Mouse (Mus musculus): ENCODE measurements around the gene Drd2. TPM values are rescaled to one million over a fixed set of nuclear protein-coding genes. Genes with fewer than 3 reads are reported as not detected.

The Drd2 gene
- 1.3 and 1.4 TPM in 2 replicates for polyA plus RNA-seq (2016; fragmentation: Nextera tagmentation; extraction: Ambion mirVana)

- H3K27ac ChIP-seq, result no peak within 1 kb of the TSS
- under 1% methylated on average over 77 of the region's 84 CpGs for WGBS
Observed at GRCm38 (mm10) chr9:49340136-49341043, at the start of gene Drd2. TSS of gene Drd2 (plus strand) at chr9:49340627.

GRCm38 (mm10) chr9:49295101-49295500, 45.3 kb upstream of the Drd2 start:
- Histone ChIP-seq H3K4me2 (replicated peaks) (no peak overlapping the region), H3K27ac (no peak overlapping the region), H3K4me1 (no peaks in the 10 kb centered on the region), H3K4me3 (no peak overlapping the region), H3K9me3 (replicated peaks) (no peaks in the 10 kb centered on the region), H3K9ac (no peak overlapping the region), H3K36me3 (no peaks in the 10 kb centered on the region), H3K27me3 (no peaks in the 10 kb centered on the region)
- 59% methylated on average over 1 of the region's 1 CpGs for WGBS
- ATAC-seq (ENCODE audit: low FRiP score), result no peak

More at GRCm38 (mm10) chr9:49340136-49341043, at the start of gene Drd2:
- Histone ChIP-seq H3K27me3 (peaks cover 46% of the 10 kb centered on the region), H3K4me1 (peaks cover 16% of the 10 kb centered on the region), H3K4me2 (replicated peaks) (peak within 1 kb of the TSS; percentile 96), H3K36me3 (no peaks in the 10 kb centered on the region), H3K9me3 (replicated peaks) (no peaks in the 10 kb centered on the region), H3K4me3 (peak within 1 kb of the TSS; percentile 59), H3K9ac (peak within 1 kb of the TSS; percentile 69)
- peak; percentile 88 for ATAC-seq (ENCODE audit: low FRiP score)

GRCm38 (mm10) chr9:49307576-49307975, 32.9 kb upstream of the Drd2 start:
- Histone ChIP-seq H3K9me3 (replicated peaks) (no peaks in the 10 kb centered on the region), H3K9ac (no peak overlapping the region), H3K36me3 (no peaks in the 10 kb centered on the region), H3K27me3 (no peaks in the 10 kb centered on the region), H3K4me1 (no peaks in the 10 kb centered on the region), H3K27ac (no peak overlapping the region), H3K4me2 (replicated peaks) (no peak overlapping the region), H3K4me3 (no peak overlapping the region)
- 80% methylated on average over 3 of the region's 3 CpGs for WGBS
- ATAC-seq (ENCODE audit: low FRiP score), result no peak

GRCm38 (mm10) chr9:49310821-49311220, 29.6 kb upstream of the Drd2 start:
- 80% methylated on average over 4 of the region's 4 CpGs for WGBS
- no peaks in the 10 kb centered on the region for H3K9me3 ChIP-seq (replicated peaks)
- no peak overlapping the region for H3K27ac ChIP-seq
- H3K27me3 ChIP-seq, result no peaks in the 10 kb centered on the region
- H3K4me3 ChIP-seq, result no peak overlapping the region
- no peak for ATAC-seq (ENCODE audit: low FRiP score)
- H3K9ac ChIP-seq, result no peak overlapping the region
- H3K4me1 ChIP-seq, result no peaks in the 10 kb centered on the region
- H3K4me2 ChIP-seq (replicated peaks), result no peak overlapping the region
- H3K36me3 ChIP-seq, result no peaks in the 10 kb centered on the region

- H3K27me3 ChIP-seq, result no peaks in the 10 kb centered on the region
- ATAC-seq (ENCODE audit: low FRiP score), result no peak
- H3K9ac ChIP-seq, result no peak overlapping the region
- H3K4me1 ChIP-seq, result no peaks in the 10 kb centered on the region
- no peak overlapping the region for H3K4me2 ChIP-seq (replicated peaks)
- no peak overlapping the region for H3K4me3 ChIP-seq
- no peaks in the 10 kb centered on the region for H3K9me3 ChIP-seq (replicated peaks)
- H3K36me3 ChIP-seq, result no peaks in the 10 kb centered on the region
- no peak overlapping the region for H3K27ac ChIP-seq
Observed at GRCm38 (mm10) chr9:49318638-49319037, 21.8 kb upstream of the Drd2 start.

GRCm38 (mm10) chr9:49341044-49341365, 578 bp downstream of the Drd2 start:
- Histone ChIP-seq H3K36me3 (no peaks in the 10 kb centered on the region), H3K4me2 (replicated peaks) (peak overlapping the region; percentile 96), H3K4me1 (peaks cover 16% of the 10 kb centered on the region), H3K9ac (no peak overlapping the region), H3K9me3 (replicated peaks) (no peaks in the 10 kb centered on the region), H3K27ac (no peak overlapping the region), H3K4me3 (peak overlapping the region; percentile 59), H3K27me3 (peaks cover 46% of the 10 kb centered on the region)
- ATAC-seq (ENCODE audit: low FRiP score), result no peak
- 2% methylated on average over 10 of the region's 10 CpGs for WGBS

- no peak overlapping the region for H3K4me3 ChIP-seq
- H3K4me2 ChIP-seq (replicated peaks), result no peak overlapping the region
- H3K36me3 ChIP-seq, result no peaks in the 10 kb centered on the region
- no peak for ATAC-seq (ENCODE audit: low FRiP score)
- WGBS, result 15% methylated on average over 5 of the region's 5 CpGs
- H3K9me3 ChIP-seq (replicated peaks), result no peaks in the 10 kb centered on the region
- H3K27me3 ChIP-seq, result no peaks in the 10 kb centered on the region
- no peak overlapping the region for H3K9ac ChIP-seq
- no peak overlapping the region for H3K27ac ChIP-seq
- peaks cover 3% of the 10 kb centered on the region for H3K4me1 ChIP-seq
Observed at GRCm38 (mm10) chr9:49365763-49366162, 25.3 kb downstream of the Drd2 start.

GRCm38 (mm10) chr9:49373946-49374345, 33.5 kb downstream of the Drd2 start:
- Histone ChIP-seq H3K9ac (no peak overlapping the region), H3K4me3 (no peak overlapping the region), H3K27ac (no peak overlapping the region), H3K4me2 (replicated peaks) (no peak overlapping the region), H3K4me1 (no peaks in the 10 kb centered on the region), H3K27me3 (no peaks in the 10 kb centered on the region), H3K36me3 (no peaks in the 10 kb centered on the region), H3K9me3 (replicated peaks) (no peaks in the 10 kb centered on the region)
- ATAC-seq (ENCODE audit: low FRiP score), result no peak
- 86% methylated on average over 2 of the region's 2 CpGs for WGBS

- 93% methylated on average over 4 of the region's 4 CpGs for WGBS
- no peak overlapping the region for H3K9ac ChIP-seq
- H3K27ac ChIP-seq, result no peak overlapping the region
- H3K9me3 ChIP-seq (replicated peaks), result no peaks in the 10 kb centered on the region
- no peak for ATAC-seq (ENCODE audit: low FRiP score)
- H3K36me3 ChIP-seq, result no peaks in the 10 kb centered on the region
- no peak overlapping the region for H3K4me3 ChIP-seq
- H3K27me3 ChIP-seq, result no peaks in the 10 kb centered on the region
- no peak overlapping the region for H3K4me2 ChIP-seq (replicated peaks)
- peaks cover 7% of the 10 kb centered on the region; the same call in 1 of the 2 replicates for H3K4me1 ChIP-seq
Observed at GRCm38 (mm10) chr9:49379962-49380361, 39.5 kb downstream of the Drd2 start.

- H3K36me3 ChIP-seq, result no peaks in the 10 kb centered on the region
- no peak overlapping the region for H3K4me3 ChIP-seq
- no peak overlapping the region for H3K9ac ChIP-seq
- H3K4me1 ChIP-seq, result peaks cover 17% of the 10 kb centered on the region
- peak; percentile 85 for ATAC-seq (ENCODE audit: low FRiP score)
- peak overlapping the region; percentile 67 for H3K27ac ChIP-seq
- no peak overlapping the region for H3K4me2 ChIP-seq (replicated peaks)
- H3K9me3 ChIP-seq (replicated peaks), result no peaks in the 10 kb centered on the region
- no peaks in the 10 kb centered on the region for H3K27me3 ChIP-seq
- 28% methylated on average over 3 of the region's 3 CpGs for WGBS
Observed at GRCm38 (mm10) chr9:49384041-49384440, 43.6 kb downstream of the Drd2 start.

- H3K27me3 ChIP-seq, result no peaks in the 10 kb centered on the region
- WGBS, result 94% methylated on average over 6 of the region's 6 CpGs
- H3K4me3 ChIP-seq, result no peak overlapping the region
- H3K9me3 ChIP-seq (replicated peaks), result no peaks in the 10 kb centered on the region
- H3K4me2 ChIP-seq (replicated peaks), result no peak overlapping the region
- no peaks in the 10 kb centered on the region for H3K36me3 ChIP-seq
- no peak overlapping the region for H3K27ac ChIP-seq
- no peak for ATAC-seq (ENCODE audit: low FRiP score)
- no peak overlapping the region for H3K9ac ChIP-seq
- H3K4me1 ChIP-seq, result peaks cover 17% of the 10 kb centered on the region
Observed at GRCm38 (mm10) chr9:49384855-49385254, 44.4 kb downstream of the Drd2 start.

- Histone ChIP-seq H3K36me3 (no peaks in the 10 kb centered on the region), H3K4me3 (no peak overlapping the region), H3K27me3 (no peaks in the 10 kb centered on the region), H3K27ac (no peak overlapping the region), H3K4me2 (replicated peaks) (no peak overlapping the region), H3K4me1 (peaks cover 17% of the 10 kb centered on the region), H3K9me3 (replicated peaks) (no peaks in the 10 kb centered on the region), H3K9ac (no peak overlapping the region)
- no peak for ATAC-seq (ENCODE audit: low FRiP score)
- WGBS, result 58% methylated on average over 7 of the region's 7 CpGs
Observed at GRCm38 (mm10) chr9:49385301-49385700, 44.9 kb downstream of the Drd2 start.

GRCm38 (mm10) chr9:49386119-49386518, 45.7 kb downstream of the Drd2 start:
- H3K27ac ChIP-seq, result no peak overlapping the region
- no peaks in the 10 kb centered on the region for H3K27me3 ChIP-seq
- no peak overlapping the region for H3K4me3 ChIP-seq
- WGBS, result 21% methylated on average over 11 of the region's 11 CpGs
- H3K9me3 ChIP-seq (replicated peaks), result no peaks in the 10 kb centered on the region
- H3K9ac ChIP-seq, result no peak overlapping the region
- no peak for ATAC-seq (ENCODE audit: low FRiP score)
- H3K4me2 ChIP-seq (replicated peaks), result no peak overlapping the region
- H3K36me3 ChIP-seq, result no peaks in the 10 kb centered on the region
- peaks cover 17% of the 10 kb centered on the region for H3K4me1 ChIP-seq

All from hindbrain, embryonic 12.5 days (tissue).